Mouse (Mus musculus) cerebellum, postnatal 25 days (tissue): ENCODE measurements around the gene Nt5dc3.
A peak's percentile ranks its signal among the peaks of the same experiment; 100 is the strongest.

Experiments
- DNase-seq, 2 experiments: peaks; one replicate each; pipeline ENCODE4 v3.0.0; 2021; ENCODE audit warnings: mixed read lengths in 2 of 2

The Nt5dc3 gene

GRCm38 (mm10) chr10:86778398-86779116 lies at the start of gene Nt5dc3:
Gene Nt5dc3, plus strand, starts transcription at chr10:86779005.
- DNase-seq = peak; percentile 97 to 98

- peak; percentile 87 to 91 for DNase-seq
Observed at GRCm38 (mm10) chr10:86730823-86731499, 47.8 kb upstream of the Nt5dc3 start.

- DNase-seq = no peak
Observed at GRCm38 (mm10) chr10:86731500-86731863, 47.3 kb upstream of the Nt5dc3 start.

GRCm38 (mm10) chr10:86735036-86735435 lies 43.8 kb upstream of the Nt5dc3 start:
- DNase-seq = no peak

- no peak for DNase-seq
Observed at GRCm38 (mm10) chr10:86742918-86743317, 35.9 kb upstream of the Nt5dc3 start.

DNA sequence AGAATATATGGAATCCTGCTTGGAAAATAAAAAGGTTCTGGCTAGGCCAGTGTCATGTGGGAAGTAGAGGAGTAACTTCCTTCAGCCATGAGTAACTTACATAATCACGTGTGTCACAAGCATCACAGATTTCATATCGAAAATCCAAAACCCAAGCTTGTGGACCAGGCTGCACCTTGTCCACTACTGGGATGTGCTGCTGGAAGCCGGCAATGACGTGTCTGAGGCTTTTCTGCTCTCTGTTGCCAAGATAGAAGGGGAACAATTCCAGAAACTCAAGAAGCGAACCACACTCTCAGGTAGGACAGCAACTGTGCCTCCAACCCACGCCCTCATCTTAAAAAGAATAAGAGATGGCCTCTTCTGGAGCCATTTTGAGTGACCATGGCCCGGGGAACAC lies 34.5 kb upstream of the Nt5dc3 start:
- no peak for DNase-seq

- DNase-seq = no peak
Observed at GRCm38 (mm10) chr10:86755816-86756502, 22.8 kb upstream of the Nt5dc3 start.

GRCm38 (mm10) chr10:86757724-86758123 lies 21.1 kb upstream of the Nt5dc3 start:
- no peak for DNase-seq

DNA sequence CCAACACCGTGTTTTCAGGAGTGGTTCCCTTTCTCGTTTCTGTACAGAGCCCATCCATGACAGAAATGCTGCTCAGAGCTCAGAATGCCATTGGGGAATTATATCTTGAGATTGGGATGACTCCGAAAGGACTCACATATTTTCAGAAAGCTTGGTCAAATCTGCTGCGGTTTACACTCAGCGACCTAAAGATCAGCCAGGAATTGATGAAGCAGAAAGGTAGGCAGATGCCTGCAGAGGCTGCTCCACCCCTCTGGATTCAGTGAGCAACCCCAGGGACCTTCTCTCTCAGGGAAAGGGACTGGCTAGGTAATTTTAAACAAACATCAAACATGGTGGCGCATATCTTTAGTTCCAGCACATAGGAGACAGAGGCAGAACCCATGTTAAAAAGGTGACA lies 20.6 kb upstream of the Nt5dc3 start:
- DNase-seq = no peak

GRCm38 (mm10) chr10:86761236-86761635 lies 17.6 kb upstream of the Nt5dc3 start:
- no peak for DNase-seq

- DNase-seq = no peak
Observed at GRCm38 (mm10) chr10:86761722-86762383, 17.0 kb upstream of the Nt5dc3 start.

GRCm38 (mm10) chr10:86762384-86762730 lies 16.4 kb upstream of the Nt5dc3 start:
- no peak for DNase-seq

DNA sequence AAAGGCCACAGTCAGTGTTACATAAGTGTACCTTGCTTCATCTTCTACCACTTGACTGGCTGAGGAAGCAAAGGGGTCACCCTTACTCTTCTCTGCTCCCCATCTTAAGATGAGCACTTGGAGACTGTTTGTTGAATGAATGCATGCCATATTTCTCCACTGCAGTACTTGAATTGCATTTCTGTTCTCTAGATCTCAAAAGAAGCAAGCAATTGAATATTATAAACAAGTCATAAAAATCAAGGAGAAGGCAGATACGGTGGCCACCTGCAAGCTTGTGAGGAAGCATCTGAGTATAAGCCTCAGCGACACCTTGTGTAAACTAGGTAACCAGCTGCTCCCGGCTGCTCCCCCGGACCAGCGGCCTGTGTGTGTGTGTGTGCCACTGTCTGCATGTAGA lies 15.1 kb upstream of the Nt5dc3 start, which contains the start of gene Gm49358:
Gene Gm49358, plus strand, starts transcription at position 301 of the 400 bp plus-strand sequence.
- no peak for DNase-seq

GRCm38 (mm10) chr10:86765344-86765966 lies 13.3 kb upstream of the Nt5dc3 start:
- no peak for DNase-seq

GRCm38 (mm10) chr10:86769216-86769615 lies 9.6 kb upstream of the Nt5dc3 start:
- no peak for DNase-seq

GRCm38 (mm10) chr10:86769797-86770196 lies 9.0 kb upstream of the Nt5dc3 start:
- peak in 1 of 2 experiments; percentile 35 for DNase-seq

DNA sequence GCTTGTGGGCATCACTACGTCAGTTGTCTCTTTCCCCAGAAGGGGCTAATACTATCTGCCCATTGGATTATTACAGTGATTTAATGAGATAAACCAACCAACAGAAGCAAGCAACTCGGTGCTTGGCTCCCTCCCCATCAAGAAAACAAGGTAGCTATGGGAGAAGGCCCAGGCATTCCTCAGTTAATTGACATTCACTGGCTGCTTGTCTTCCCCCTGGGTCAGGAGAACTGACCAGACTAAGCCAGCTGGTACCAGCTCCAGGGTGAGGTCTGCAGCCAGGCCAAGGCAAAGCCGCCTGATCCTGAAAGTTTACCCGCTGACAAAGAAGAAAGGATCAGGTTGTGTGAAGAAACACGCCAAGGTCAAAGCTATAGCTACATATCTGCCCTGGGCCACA lies 7.1 kb upstream of the Nt5dc3 start:
- no peak for DNase-seq

- peak in 1 of 2 experiments; percentile 30 for DNase-seq
Observed at GRCm38 (mm10) chr10:86772231-86772631, 6.6 kb upstream of the Nt5dc3 start.

GRCm38 (mm10) chr10:86773360-86773759 lies 5.4 kb upstream of the Nt5dc3 start:
- no peak for DNase-seq

GRCm38 (mm10) chr10:86776281-86776680 lies 2.5 kb upstream of the Nt5dc3 start:
- no peak for DNase-seq

- no peak for DNase-seq
Observed at GRCm38 (mm10) chr10:86777614-86778319, 1.0 kb upstream of the Nt5dc3 start.

DNA sequence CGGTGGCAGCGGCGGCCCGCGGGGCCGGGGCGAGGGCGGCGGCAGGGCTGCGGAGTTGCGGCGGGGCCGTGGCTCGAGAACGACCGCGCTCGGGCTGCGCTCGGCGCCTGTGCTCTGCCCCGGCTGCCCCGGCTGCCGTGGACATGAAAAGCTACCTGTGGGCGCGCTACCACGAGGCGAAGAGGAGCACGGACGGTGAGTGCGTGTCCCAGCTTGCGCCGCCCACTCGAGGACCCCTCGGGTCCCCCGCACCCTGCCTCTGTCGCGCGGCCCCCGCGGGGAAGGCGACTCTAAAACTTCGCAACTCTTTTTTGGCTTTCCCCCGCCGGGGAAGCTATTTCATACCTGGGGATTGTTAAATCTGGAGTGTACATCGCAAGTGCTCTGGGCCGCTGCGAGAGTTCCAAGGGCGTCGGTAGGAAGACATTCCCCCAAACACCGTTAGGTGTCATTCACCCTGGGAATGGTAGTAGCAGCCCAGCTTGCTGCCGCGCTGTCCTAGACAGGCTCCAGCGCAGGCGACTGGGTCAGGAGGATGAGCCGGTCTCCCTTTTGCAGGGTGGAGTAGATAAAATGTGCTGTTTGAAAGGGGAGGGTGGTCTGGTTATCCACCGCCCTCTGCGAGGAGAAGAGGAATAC lies 431 bp downstream of the Nt5dc3 start:
- peak; percentile 59 to 60 for DNase-seq
